Mouse (Mus musculus) activated CD4-positive, CD25-positive, alpha-beta regulatory T cell, adult 4 months (primary cell): Measurements from ENCODE around the gene Tkt. TPM values are rescaled to one million over a fixed set of nuclear protein-coding genes. Genes with fewer than 3 reads are reported as not detected.
A peak's percentile ranks its signal among the peaks of the same experiment; 100 is the strongest.
"Not testable (repeated sequence)": the region's sequence is repeated elsewhere in the genome, so short reads cannot be mapped to it uniquely, and the experiment has no call there.

ENCODE experiments used
- ATAC-seq: one replicate; pipeline ENCODE4 v1.8.0; 2017
- polyA plus RNA-seq, 2 experiments: library from polyadenylated mRNA; unstranded; fragments of 100-300 nt; shearing (Covaris generic); gene quantifications; one replicate each; pipeline ENCODE4 v1.2.1; 2017

Tkt gene
- polyA plus RNA-seq, 2 experiments from 2014 or later: 180 to 266 TPM

- no peak for ATAC-seq
These were observed 8.5 kb downstream of the Tkt start for GRCm38 (mm10) chr14:30556651-30557050.

- no peak for ATAC-seq
These were observed 9.6 kb downstream of the Tkt start for GRCm38 (mm10) chr14:30557730-30558129.

- ATAC-seq: no peak
These were observed 11.2 kb downstream of the Tkt start for GRCm38 (mm10) chr14:30559321-30559850.

- ATAC-seq: no peak
These were observed 12.7 kb downstream of the Tkt start for GRCm38 (mm10) chr14:30560803-30561389.

- ATAC-seq: no peak
These were observed 13.5 kb downstream of the Tkt start for GRCm38 (mm10) chr14:30561470-30562187.

GRCm38 (mm10) chr14:30562343-30562742 is 14.2 kb downstream of the Tkt start:
- no peak for ATAC-seq

GRCm38 (mm10) chr14:30564451-30564850 is 16.3 kb downstream of the Tkt start:
- ATAC-seq: no peak

GRCm38 (mm10) chr14:30566317-30566716 is 18.2 kb downstream of the Tkt start:
- ATAC-seq: no peak

- ATAC-seq: no peak
These were observed 19.9 kb downstream of the Tkt start for GRCm38 (mm10) chr14:30568016-30568415.

GRCm38 (mm10) chr14:30570303-30570702 is 22.1 kb downstream of the Tkt start:
- ATAC-seq: no peak

GRCm38 (mm10) chr14:30572253-30572652 is 24.1 kb downstream of the Tkt start:
- no peak for ATAC-seq

- ATAC-seq: no peak
These were observed 25.1 kb downstream of the Tkt start for GRCm38 (mm10) chr14:30573235-30573634.

- ATAC-seq: peak; percentile 66
These were observed 25.9 kb downstream of the Tkt start for GRCm38 (mm10) chr14:30573983-30574584.

GRCm38 (mm10) chr14:30575791-30576190 is 27.6 kb downstream of the Tkt start:
- no peak for ATAC-seq

- ATAC-seq: no peak
These were observed 28.1 kb downstream of the Tkt start for GRCm38 (mm10) chr14:30576260-30576659.

- not testable (repeated sequence) for ATAC-seq
These were observed 29.3 kb downstream of the Tkt start for GRCm38 (mm10) chr14:30577303-30578062.

GRCm38 (mm10) chr14:30579180-30579579 is 31.0 kb downstream of the Tkt start:
- ATAC-seq: peak; percentile 53

GRCm38 (mm10) chr14:30579882-30580281 is 31.7 kb downstream of the Tkt start:
- ATAC-seq: no peak

- ATAC-seq: peak; percentile 48
These were observed 33.1 kb downstream of the Tkt start for GRCm38 (mm10) chr14:30581238-30581637.

- ATAC-seq: no peak
These were observed 35.9 kb downstream of the Tkt start for GRCm38 (mm10) chr14:30584077-30584476.

GRCm38 (mm10) chr14:30584497-30585251 is 36.5 kb downstream of the Tkt start:
- ATAC-seq: peak; percentile 29

GRCm38 (mm10) chr14:30585323-30585722 is 37.2 kb downstream of the Tkt start:
- ATAC-seq: no peak
